In the genomic region with DNA sequence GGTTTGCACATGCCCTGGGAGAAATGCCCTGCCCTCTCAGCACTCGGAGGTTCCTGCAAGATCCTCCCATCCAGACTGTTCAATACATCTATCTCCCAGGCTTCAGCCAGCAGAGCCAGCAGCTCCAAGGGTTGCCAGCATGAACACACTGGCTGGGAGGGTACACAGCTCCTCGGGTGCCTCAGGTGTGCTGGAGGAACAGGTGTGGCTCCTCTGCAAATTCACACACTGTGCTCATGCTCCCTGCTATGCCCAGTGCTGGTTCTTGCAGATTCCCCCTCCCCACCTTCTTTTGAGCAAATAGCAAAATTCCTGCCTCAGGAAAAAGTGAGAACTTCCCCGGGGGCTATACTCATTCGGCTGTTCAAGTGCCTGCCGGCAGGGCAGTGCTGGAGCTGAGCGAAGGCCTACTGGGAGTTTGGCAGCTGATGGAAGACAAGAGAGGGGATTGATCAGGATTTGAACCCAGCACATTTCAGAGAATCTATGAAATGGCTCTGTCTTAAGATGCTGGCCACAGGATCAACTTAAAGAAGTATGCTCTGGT, we compare ENCODE assay signal across 17 mouse cellular contexts. TPM values are rescaled to one million over a fixed set of nuclear protein-coding genes. Genes with fewer than 3 reads are reported as not detected.
DNase-seq lines count a peak whose midpoint lies in the region; ATAC-seq and TF ChIP-seq lines count a peak whose summit lies in the region.
"Had no signal": no experiment of that assay in that cellular context is flagged by ENCODE, and none has a peak within 500 bp of the region (broad histone marks: within the 10 kb centered on the region; RNA-seq: fewer than 3 reads in every experiment).

No protein-coding gene starts in this region.

- H3K36me3 ChIP-seq in lung, embryonic 14.5 days (ENCODE audit: insufficient read depth) = no peaks in the 10 kb centered on the region
- H3K36me3 ChIP-seq in forebrain, embryonic 16.5 days (ENCODE audit: control insufficient read depth, insufficient read depth) = no peaks in the 10 kb centered on the region
- H3K36me3 ChIP-seq in midbrain, postnatal 0 days (ENCODE audit: insufficient read depth, low read length) = no peaks in the 10 kb centered on the region
- H3K36me3 ChIP-seq: heart, embryonic 15.5 days had no signal

- no peak for DNase-seq in lung, embryonic 14.5 days
- no peak for DNase-seq in lung, adult 2 months
- peak; percentile 63 for DNase-seq in R1 (ENCODE audit: low read depth, low spot score)
- DNase-seq in midbrain, postnatal 0 days (ENCODE audit: low spot score) = no peak
- DNase-seq in right cerebral cortex, postnatal 25 days = no peak
- no peak for DNase-seq in cerebellum, adult 9-11 months
- DNase-seq: adrenal gland, postnatal 36 days; cerebellum, postnatal 10 days; right cerebral cortex, postnatal 4 days had no signal

- peaks cover 12% of the 10 kb centered on the region for H3K4me1 ChIP-seq in lung, embryonic 14.5 days (ENCODE audit: insufficient read depth)
- peaks cover 6% of the 10 kb centered on the region for H3K4me1 ChIP-seq in lung, adult 2 months (ENCODE audit: control insufficient read depth, insufficient read depth, low read length)
- H3K4me1 ChIP-seq in forebrain, embryonic 16.5 days (replicated peaks; ENCODE audit: control insufficient read depth, insufficient read depth, low read length) = peaks cover 62% of the 10 kb centered on the region
- H3K4me1 ChIP-seq in midbrain, postnatal 0 days (ENCODE audit: insufficient read depth, low read length) = peaks cover 23% of the 10 kb centered on the region

- H3K4me2 ChIP-seq in lung, embryonic 14.5 days = no peak overlapping the region
- no peak overlapping the region for H3K4me2 ChIP-seq in forebrain, embryonic 16.5 days (ENCODE audit: low read length)
- no peak overlapping the region for H3K4me2 ChIP-seq in midbrain, postnatal 0 days (ENCODE audit: low read depth, low read length, poor library complexity, severe bottlenecking)
- H3K4me2 ChIP-seq: heart, embryonic 15.5 days had no signal

- H3K27ac ChIP-seq in lung, embryonic 14.5 days (ENCODE audit: low read depth) = no peak overlapping the region
- peak overlapping the region; percentile 72 for H3K27ac ChIP-seq in forebrain, embryonic 16.5 days (ENCODE audit: low read length)
- no peak overlapping the region for H3K27ac ChIP-seq in midbrain, postnatal 0 days (ENCODE audit: low read depth, low read length)
- H3K27ac ChIP-seq: heart, embryonic 15.5 days; kidney, postnatal 0 days had no signal

- 48% methylated on average over 6 of the region's 6 CpGs for WGBS in lung, embryonic 14.5 days
- WGBS in lung, adult 2 months = 57% methylated on average over 6 of the region's 6 CpGs
- WGBS in forebrain, embryonic 16.5 days = 40% methylated on average over 6 of the region's 6 CpGs
- WGBS in midbrain, postnatal 0 days = 41% methylated on average over 6 of the region's 6 CpGs

- no peak overlapping the region for H3K4me3 ChIP-seq in lung, embryonic 14.5 days (ENCODE audit: low read depth, low read length)
- H3K4me3 ChIP-seq in lung, adult 2 months (replicated peaks; ENCODE audit: extremely low read depth, low read depth, low read length) = no peak overlapping the region
- no peak overlapping the region for H3K4me3 ChIP-seq in forebrain, embryonic 16.5 days (replicated peaks; ENCODE audit: low read length)
- no peak overlapping the region for H3K4me3 ChIP-seq in midbrain, postnatal 0 days (ENCODE audit: low read depth, low read length)
- H3K4me3 ChIP-seq: heart, embryonic 15.5 days; megakaryocyte, embryonic 14.5 days had no signal

- H3K9me3 ChIP-seq in lung, embryonic 14.5 days (ENCODE audit: low read depth, low read length) = no peaks in the 10 kb centered on the region
- no peaks in the 10 kb centered on the region for H3K9me3 ChIP-seq in forebrain, embryonic 16.5 days (ENCODE audit: control insufficient read depth, low read length)
- no peaks in the 10 kb centered on the region for H3K9me3 ChIP-seq in midbrain, postnatal 0 days (ENCODE audit: low read length)
- H3K9me3 ChIP-seq: heart, embryonic 15.5 days had no signal

- no peaks in the 10 kb centered on the region for H3K27me3 ChIP-seq in lung, embryonic 14.5 days (ENCODE audit: insufficient read depth, low read length)
- H3K27me3 ChIP-seq in forebrain, embryonic 16.5 days (replicated peaks; ENCODE audit: control insufficient read depth, insufficient read depth, low read length) = no peaks in the 10 kb centered on the region
- H3K27me3 ChIP-seq in midbrain, postnatal 0 days (ENCODE audit: insufficient read depth, low read length) = no peaks in the 10 kb centered on the region
- H3K27me3 ChIP-seq: heart, embryonic 15.5 days had no signal

- TF ChIP-seq POLR2A in lung, adult 2 months (IDR thresholded peaks at IDR 0.05; ENCODE audit: borderline replicate concordance, extremely low read depth, low read depth, low read length) = no peak

- TF ChIP-seq CTCF in lung, embryonic 14.5 days (IDR thresholded peaks at IDR 0.05; ENCODE audit: low read depth) = no peak
- no peak for TF ChIP-seq CTCF in lung, adult 2 months (IDR thresholded peaks at IDR 0.05; ENCODE audit: insufficient read depth, low read length)
- TF ChIP-seq CTCF in midbrain, postnatal 0 days (IDR thresholded peaks at IDR 0.05) = no peak

- H3K9ac ChIP-seq in lung, embryonic 14.5 days = no peak overlapping the region
- H3K9ac ChIP-seq in forebrain, embryonic 16.5 days (replicated peaks; ENCODE audit: low read depth, low read length) = no peak overlapping the region
- H3K9ac ChIP-seq in midbrain, postnatal 0 days (replicated peaks; ENCODE audit: low read length, poor library complexity, severe bottlenecking) = 0 out of 2 replicates have a peak overlapping the region, but pooled peaks have one; percentile 19
- H3K9ac ChIP-seq: heart, embryonic 15.5 days had no signal

- ATAC-seq in lung, embryonic 14.5 days (ENCODE audit: insufficient read depth) = 0 out of 2 replicates have a peak, but pooled peaks have one; percentile 44
- no peak for ATAC-seq in forebrain, embryonic 16.5 days
- no peak for ATAC-seq in midbrain, postnatal 0 days (ENCODE audit: low FRiP score)
- ATAC-seq: activated CD4-positive, CD25-positive, alpha-beta regulatory T cell, adult 4 months; CD4-positive, CD25-positive, alpha-beta regulatory T cell, adult 4 months; lung, postnatal 0 days had no signal

RNA-seq across cellular contexts. Expression of a gene that starts 19.1 kb away (rescaled TPM):
- 0.88 and 1.6 TPM in 2 replicates for polyA plus RNA-seq in lung, embryonic 14.5 days (2014; fragmentation: Nextera tagmentation; extraction: Ambion mirVana)
- polyA plus RNA-seq in lung, adult 2 months (2012; rRNA removed) = 0.60 and 1.3 TPM in 2 replicates
- polyA plus RNA-seq in forebrain, embryonic 16.5 days (2015; fragmentation: Nextera tagmentation; extraction: Ambion mirVana) = 8.6 and 12.6 TPM in 2 replicates
- 3.4 and 3.6 TPM in 2 replicates for total RNA-seq in midbrain, postnatal 0 days (2014; rRNA removed)
- 3.8 and 5.1 TPM in 2 replicates for polyA plus RNA-seq in midbrain, postnatal 0 days (2015; fragmentation: Nextera tagmentation; extraction: Ambion mirVana)

RNA-seq across cellular contexts. Expression of a gene that starts 55.8 kb away (rescaled TPM):
- 0.05 and 0.22 TPM in 2 replicates for polyA plus RNA-seq in lung, embryonic 14.5 days (2014; fragmentation: Nextera tagmentation; extraction: Ambion mirVana)
- 0.12 and 0.19 TPM in 2 replicates for polyA plus RNA-seq in lung, adult 2 months (2012; rRNA removed)
- polyA plus RNA-seq in forebrain, embryonic 16.5 days (2015; fragmentation: Nextera tagmentation; extraction: Ambion mirVana) = 257 and 284 TPM in 2 replicates
- 160 and 173 TPM in 2 replicates for total RNA-seq in midbrain, postnatal 0 days (2014; rRNA removed)
- polyA plus RNA-seq in midbrain, postnatal 0 days (2015; fragmentation: Nextera tagmentation; extraction: Ambion mirVana) = 121 and 125 TPM in 2 replicates
- total RNA-seq: granulocyte monocyte progenitor cell, adult 5-6 weeks had no signal
- polyA plus RNA-seq: CD4-positive, CD25-positive, alpha-beta regulatory T cell, adult 4 months had no signal

Comparison
In these comparisons a context has a peak if more than half of its experiments do, and no peak if none do; other contexts are left out.
1. RNA of a gene that starts 55.8 kb away (polyA plus RNA-seq): 257 to 284 TPM in forebrain, embryonic 16.5 days and 121 to 125 TPM in midbrain, postnatal 0 days; 0.05 to 0.22 TPM in lung, embryonic 14.5 days and 0.12 to 0.19 TPM in lung, adult 2 months; every median in the first group is over 10 times any median in the second.